Mouse (Mus musculus) midbrain, embryonic 11.5 days (tissue): ENCODE results near the gene Adra1b. TPM values are rescaled to one million over a fixed set of nuclear protein-coding genes. Genes with fewer than 3 reads are reported as not detected.

Experiments used
- ATAC-seq: fragments of 200-750 bp; cut with Nextera tagmentation; 2 replicates; pipeline ENCODE4 v1.8.0; 2017; ENCODE audit warnings: moderate TSS enrichment, moderate library complexity; ENCODE audit not compliant: low FRiP score
- DNase-seq: peaks from one replicate; pipeline ENCODE4 v3.0.0; 2015; ENCODE audit warnings: low spot score; ENCODE audit errors: missing footprints
- H3K27ac ChIP-seq: fragments of 300-500 bp; sonication (generic); 2 replicates; pipeline ENCODE4 v1.5.1; 2014; ENCODE audit warnings: low read depth, low read length
- H3K27me3 ChIP-seq: fragments of 300-500 bp; sonication (generic); 2 replicates; pipeline ENCODE4 v1.6.1; 2014; ENCODE audit warnings: mild to moderate bottlenecking, low read length, moderate library complexity, mixed read lengths; ENCODE audit not compliant: control insufficient read depth, insufficient read depth
- H3K36me3 ChIP-seq: fragments of 300-500 bp; sonication (generic); 2 replicates; pipeline ENCODE4 v1.6.1; 2014; ENCODE audit warnings: mild to moderate bottlenecking, low read length, moderate library complexity, mixed read lengths; ENCODE audit not compliant: control insufficient read depth, insufficient read depth
- H3K4me1 ChIP-seq: fragments of 300-500 bp; sonication (generic); 2 replicates; pipeline ENCODE4 v1.6.1; 2014; ENCODE audit warnings: low read length; ENCODE audit not compliant: control insufficient read depth, insufficient read depth
- H3K4me2 ChIP-seq: fragments of 300-500 bp; sonication (generic); 2 replicates; pipeline ENCODE4 v1.6.1; 2014; ENCODE audit warnings: mild to moderate bottlenecking, moderate library complexity
- H3K4me3 ChIP-seq: fragments of 300-500 bp; sonication (generic); 2 replicates; pipeline ENCODE4 v1.5.1; 2014; ENCODE audit warnings: low read depth, low read length
- H3K9ac ChIP-seq: fragments of 300-500 bp; sonication (generic); 2 replicates; pipeline ENCODE4 v1.6.1; 2014; ENCODE audit warnings: low read length
- H3K9me3 ChIP-seq: fragments of 300-500 bp; sonication (generic); 2 replicates; pipeline ENCODE4 v1.6.1; 2016; ENCODE audit warnings: low read length; ENCODE audit not compliant: control insufficient read depth
- WGBS: fragments of 180-500 bp; shearing (Covaris S2); extraction: QIAGEN DNeasy Blood & Tissue Kit; methylation state at CpG from one replicate; pipeline ENCODE4 v1.1.7; 2014; 5-methylcytosine and 5-hydroxymethylcytosine counted together
- polyA plus RNA-seq: library from polyadenylated mRNA; unstranded; fragments of >200 nt; fragmentation: Nextera tagmentation; extraction: Ambion mirVana; gene quantifications from 2 replicates; pipeline ENCODE4 v1.2.1, GENCODE M21; 2014

Gene Adra1b
- polyA plus RNA-seq, 1 experiment from 2014 or later = 0.31 TPM

GRCm38 (mm10) chr11:43728737-43729301, 172.2 kb downstream of the Adra1b start:
- H3K36me3 ChIP-seq = peaks cover 6% of the 10 kb centered on the region
- 92% methylated on average over 7 of the region's 7 CpGs for WGBS
- no peak for ATAC-seq

GRCm38 (mm10) chr11:43727796-43728195, 173.2 kb downstream of the Adra1b start:
- Histone ChIP-seq H3K27ac (no peak overlapping the region), H3K27me3 (no peaks in the 10 kb centered on the region), H3K4me2 (no peak overlapping the region), H3K9ac (no peak overlapping the region), H3K4me3 (no peak overlapping the region), H3K9me3 (no peaks in the 10 kb centered on the region), H3K36me3 (peaks cover under 1% of the 10 kb centered on the region; the same call in 1 of the 2 replicates), H3K4me1 (no peaks in the 10 kb centered on the region)
- DNase-seq (no peak), ATAC-seq (no peak)
- 85% methylated on average over 7 of the region's 7 CpGs for WGBS

More at GRCm38 (mm10) chr11:43728737-43729301, 172.2 kb downstream of the Adra1b start:
- Histone ChIP-seq H3K9me3 (no peaks in the 10 kb centered on the region), H3K9ac (no peak overlapping the region), H3K27me3 (no peaks in the 10 kb centered on the region), H3K27ac (no peak overlapping the region), H3K4me2 (no peak overlapping the region), H3K4me3 (no peak overlapping the region), H3K4me1 (no peaks in the 10 kb centered on the region)
- peak; percentile 74 for DNase-seq

Other genes starting within 250 kb of the Adra1b start
- gene Pwwp2a, start 219.2 kb downstream of the Adra1b start, polyA plus RNA-seq = 42.8 and 44.8 TPM in 2 replicates
- 86.0 and 87.0 TPM in 2 replicates for gene Ttc1, start 153.2 kb downstream of the Adra1b start, polyA plus RNA-seq